Mouse (Mus musculus): ENCODE data around the gene Nipsnap2.

DNA sequence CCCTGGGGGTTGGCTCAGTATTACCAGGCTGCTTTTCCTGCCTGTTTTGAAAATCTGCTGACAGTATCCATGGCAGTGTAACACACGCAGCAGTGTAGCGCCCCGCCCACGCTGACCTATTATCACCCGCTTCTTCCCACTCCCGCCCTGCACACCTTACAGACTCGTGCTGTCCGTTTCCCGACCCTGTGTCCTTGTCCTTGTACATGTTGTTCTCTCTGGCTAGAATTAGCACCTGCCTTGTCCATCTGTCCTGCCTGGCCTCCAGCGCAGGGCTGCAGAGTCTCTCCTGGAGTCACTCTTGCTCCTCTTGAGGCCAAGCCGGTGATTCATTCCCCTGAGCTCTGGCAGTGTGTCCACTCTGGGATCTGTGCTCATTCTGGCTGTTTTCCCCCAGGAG is 5.5 kb downstream of the Nipsnap2 start:
- TF ChIP-seq CTCF (IDR thresholded peaks at IDR 0.05; ENCODE audit: low read depth, low read length) (no peak), POLR2A (IDR thresholded peaks at IDR 0.05; ENCODE audit: extremely low read depth, insufficient read depth, low read length) (no peak)

All from liver, adult 2 months (tissue).